Mouse (Mus musculus): ENCODE measurements around the gene Ptprcap. TPM values are rescaled to one million over a fixed set of nuclear protein-coding genes. Genes with fewer than 3 reads are reported as not detected.

Ptprcap gene
- polyA plus RNA-seq, 1 experiment from 2014 or later = 0.68 TPM

GRCm38 (mm10) chr19:4149764-4150461 is 3.5 kb upstream of the Ptprcap start:
- Histone ChIP-seq H3K36me3 (replicated peaks; ENCODE audit: control insufficient read depth, insufficient read depth) (peaks cover 31% of the 10 kb centered on the region), H3K4me1 (replicated peaks; ENCODE audit: control insufficient read depth, insufficient read depth, low read length) (peaks cover 14% of the 10 kb centered on the region), H3K9me3 (ENCODE audit: control insufficient read depth, low read length) (no peaks in the 10 kb centered on the region), H3K9ac (no peak overlapping the region), H3K27ac (no peak overlapping the region), H3K27me3 (ENCODE audit: control insufficient read depth, insufficient read depth, low read length) (no peaks in the 10 kb centered on the region), H3K4me3 (replicated peaks; ENCODE audit: low read length) (no peak overlapping the region), H3K4me2 (replicated peaks) (peak overlapping the region; percentile 75)
- DNase-seq (ENCODE audit: low spot score) (no peak), ATAC-seq (ENCODE audit: low FRiP score) (no peak)
- 93% methylated on average over 17 of the region's 17 CpGs for WGBS

GRCm38 (mm10) chr19:4150567-4151487 is 2.6 kb upstream of the Ptprcap start:
- ATAC-seq (ENCODE audit: low FRiP score) (no peak), DNase-seq (ENCODE audit: low spot score) (no peak)
- Histone ChIP-seq H3K27ac (no peak overlapping the region), H3K9ac (no peak overlapping the region), H3K27me3 (ENCODE audit: control insufficient read depth, insufficient read depth, low read length) (no peaks in the 10 kb centered on the region), H3K4me1 (replicated peaks; ENCODE audit: control insufficient read depth, insufficient read depth, low read length) (peaks cover 14% of the 10 kb centered on the region), H3K36me3 (replicated peaks; ENCODE audit: control insufficient read depth, insufficient read depth) (peaks cover 35% of the 10 kb centered on the region), H3K9me3 (ENCODE audit: control insufficient read depth, low read length) (no peaks in the 10 kb centered on the region), H3K4me3 (replicated peaks; ENCODE audit: low read length) (no peak overlapping the region), H3K4me2 (replicated peaks) (no peak overlapping the region)
- WGBS = 90% methylated on average over 22 of the region's 22 CpGs

- no peaks in the 10 kb centered on the region for H3K9me3 ChIP-seq (ENCODE audit: control insufficient read depth, low read length)
- H3K27ac ChIP-seq = no peak overlapping the region
- ATAC-seq (ENCODE audit: low FRiP score) = no peak
- 90% methylated on average over 4 of the region's 5 CpGs for WGBS
- no peak overlapping the region for H3K9ac ChIP-seq
- no peak overlapping the region for H3K4me3 ChIP-seq (replicated peaks; ENCODE audit: low read length)
- no peaks in the 10 kb centered on the region for H3K27me3 ChIP-seq (ENCODE audit: control insufficient read depth, insufficient read depth, low read length)
- peaks cover 42% of the 10 kb centered on the region for H3K36me3 ChIP-seq (replicated peaks; ENCODE audit: control insufficient read depth, insufficient read depth)
- peaks cover 14% of the 10 kb centered on the region for H3K4me1 ChIP-seq (replicated peaks; ENCODE audit: control insufficient read depth, insufficient read depth, low read length)
- H3K4me2 ChIP-seq (replicated peaks) = no peak overlapping the region
- DNase-seq (ENCODE audit: low spot score) = no peak
Observed at GRCm38 (mm10) chr19:4151488-4151860, 1.9 kb upstream of the Ptprcap start.

- Histone ChIP-seq H3K4me3 (replicated peaks; ENCODE audit: low read length) (no peak overlapping the region), H3K36me3 (replicated peaks; ENCODE audit: control insufficient read depth, insufficient read depth) (peaks cover 46% of the 10 kb centered on the region)
- 89% methylated on average over 5 of the region's 5 CpGs for WGBS
Observed at GRCm38 (mm10) chr19:4151898-4152297, 1.5 kb upstream of the Ptprcap start.

GRCm38 (mm10) chr19:4152445-4153231 is 766 bp upstream of the Ptprcap start:
- WGBS = 85% methylated on average over 8 of the region's 8 CpGs
- Histone ChIP-seq H3K27me3 (ENCODE audit: control insufficient read depth, insufficient read depth, low read length) (no peaks in the 10 kb centered on the region), H3K4me1 (replicated peaks; ENCODE audit: control insufficient read depth, insufficient read depth, low read length) (peaks cover 14% of the 10 kb centered on the region), H3K4me2 (replicated peaks) (no peak overlapping the region), H3K9me3 (ENCODE audit: control insufficient read depth, low read length) (no peaks in the 10 kb centered on the region), H3K9ac (no peak overlapping the region), H3K27ac (no peak overlapping the region), H3K4me3 (replicated peaks; ENCODE audit: low read length) (no peak overlapping the region), H3K36me3 (replicated peaks; ENCODE audit: control insufficient read depth, insufficient read depth) (peaks cover 53% of the 10 kb centered on the region)
- DNase-seq (ENCODE audit: low spot score) (no peak), ATAC-seq (ENCODE audit: low FRiP score) (no peak)

More at GRCm38 (mm10) chr19:4151898-4152297, 1.5 kb upstream of the Ptprcap start:
- no peak overlapping the region for H3K4me2 ChIP-seq (replicated peaks)
- H3K27ac ChIP-seq = no peak overlapping the region
- DNase-seq (ENCODE audit: low spot score) (no peak), ATAC-seq (ENCODE audit: low FRiP score) (no peak)
- H3K9me3 ChIP-seq (ENCODE audit: control insufficient read depth, low read length) = no peaks in the 10 kb centered on the region
- H3K9ac ChIP-seq = no peak overlapping the region
- H3K4me1 ChIP-seq (replicated peaks; ENCODE audit: control insufficient read depth, insufficient read depth, low read length) = peaks cover 14% of the 10 kb centered on the region
- H3K27me3 ChIP-seq (ENCODE audit: control insufficient read depth, insufficient read depth, low read length) = no peaks in the 10 kb centered on the region

GRCm38 (mm10) chr19:4154437-4155222 is 1.2 kb downstream of the Ptprcap start:
- Histone ChIP-seq H3K27ac (no peak overlapping the region), H3K9ac (no peak overlapping the region), H3K27me3 (ENCODE audit: control insufficient read depth, insufficient read depth, low read length) (no peaks in the 10 kb centered on the region), H3K36me3 (replicated peaks; ENCODE audit: control insufficient read depth, insufficient read depth) (peaks cover 73% of the 10 kb centered on the region), H3K4me1 (replicated peaks; ENCODE audit: control insufficient read depth, insufficient read depth, low read length) (0 out of 2 replicates have a peak, but pooled peaks cover 1% of the 10 kb centered on the region), H3K4me3 (replicated peaks; ENCODE audit: low read length) (no peak overlapping the region), H3K9me3 (ENCODE audit: control insufficient read depth, low read length) (no peaks in the 10 kb centered on the region), H3K4me2 (replicated peaks) (no peak overlapping the region)
- 87% methylated on average over 10 of the region's 13 CpGs for WGBS
- DNase-seq (ENCODE audit: low spot score) (no peak), ATAC-seq (ENCODE audit: low FRiP score) (no peak)

GRCm38 (mm10) chr19:4155223-4156072 is 2.0 kb downstream of the Ptprcap start:
- Histone ChIP-seq H3K4me3 (replicated peaks; ENCODE audit: low read length) (no peak overlapping the region), H3K9me3 (ENCODE audit: control insufficient read depth, low read length) (no peaks in the 10 kb centered on the region), H3K27ac (no peak overlapping the region), H3K4me2 (replicated peaks) (no peak overlapping the region), H3K4me1 (replicated peaks; ENCODE audit: control insufficient read depth, insufficient read depth, low read length) (no peaks in the 10 kb centered on the region), H3K9ac (no peak overlapping the region), H3K27me3 (ENCODE audit: control insufficient read depth, insufficient read depth, low read length) (no peaks in the 10 kb centered on the region), H3K36me3 (replicated peaks; ENCODE audit: control insufficient read depth, insufficient read depth) (peaks cover 76% of the 10 kb centered on the region)
- DNase-seq (ENCODE audit: low spot score) = no peak
- ATAC-seq (ENCODE audit: low FRiP score) = no peak
- WGBS = 65% methylated on average over 6 of the region's 6 CpGs

GRCm38 (mm10) chr19:4156073-4156579 is 2.7 kb downstream of the Ptprcap start:
- Histone ChIP-seq H3K36me3 (replicated peaks; ENCODE audit: control insufficient read depth, insufficient read depth) (peaks cover 78% of the 10 kb centered on the region), H3K4me1 (replicated peaks; ENCODE audit: control insufficient read depth, insufficient read depth, low read length) (no peaks in the 10 kb centered on the region), H3K4me3 (replicated peaks; ENCODE audit: low read length) (no peak overlapping the region), H3K9me3 (ENCODE audit: control insufficient read depth, low read length) (no peaks in the 10 kb centered on the region), H3K4me2 (replicated peaks) (no peak overlapping the region), H3K9ac (no peak overlapping the region), H3K27me3 (ENCODE audit: control insufficient read depth, insufficient read depth, low read length) (no peaks in the 10 kb centered on the region), H3K27ac (no peak overlapping the region)
- no peak for DNase-seq (ENCODE audit: low spot score)
- 66% methylated on average over 20 of the region's 20 CpGs for WGBS
- ATAC-seq (ENCODE audit: low FRiP score) = no peak

Measured in hindbrain, embryonic 14.5 days (tissue).